Mouse (Mus musculus): ENCODE results near the gene Dusp27.

GRCm38 (mm10) chr1:166150035-166150434 is 22.3 kb upstream of the Dusp27 start:
- TF ChIP-seq CTCF (IDR thresholded peaks at IDR 0.05; ENCODE audit: extremely low read depth, insufficient read length, insufficient replicate concordance, low read depth, low read length) = no peak
- TF ChIP-seq POLR2A (IDR thresholded peaks at IDR 0.05; ENCODE audit: low read depth, low read length) = no peak

All from small intestine, adult 2 months (tissue).